Mouse (Mus musculus) heart, postnatal 36 days (tissue): ENCODE data around the gene Adamtsl4. TPM values are rescaled to one million over a fixed set of nuclear protein-coding genes. Genes with fewer than 3 reads are reported as not detected.
"Not testable (repeated sequence)": the region's sequence is repeated elsewhere in the genome, so short reads cannot be mapped to it uniquely, and the experiment has no call there.

Source experiments
- DNase-seq, 2 experiments: peaks; one replicate each; pipeline ENCODE4 v3.0.0; 2021 to 2022
- intact Hi-C: fragments of 180-260 bp; cut with DNase I; formaldehyde crosslinking; loops from one replicate; pipeline ENCODE4 v1.15.1; 2025
- total RNA-seq, 2 experiments: library from RNA; stranded (reverse); gene quantifications; 2 replicates each; pipeline ENCODE4 v1.2.3; 2021

The Adamtsl4 gene
- total RNA-seq, 2 experiments from 2014 or later: 62.2 to 67.6 TPM

DNA sequence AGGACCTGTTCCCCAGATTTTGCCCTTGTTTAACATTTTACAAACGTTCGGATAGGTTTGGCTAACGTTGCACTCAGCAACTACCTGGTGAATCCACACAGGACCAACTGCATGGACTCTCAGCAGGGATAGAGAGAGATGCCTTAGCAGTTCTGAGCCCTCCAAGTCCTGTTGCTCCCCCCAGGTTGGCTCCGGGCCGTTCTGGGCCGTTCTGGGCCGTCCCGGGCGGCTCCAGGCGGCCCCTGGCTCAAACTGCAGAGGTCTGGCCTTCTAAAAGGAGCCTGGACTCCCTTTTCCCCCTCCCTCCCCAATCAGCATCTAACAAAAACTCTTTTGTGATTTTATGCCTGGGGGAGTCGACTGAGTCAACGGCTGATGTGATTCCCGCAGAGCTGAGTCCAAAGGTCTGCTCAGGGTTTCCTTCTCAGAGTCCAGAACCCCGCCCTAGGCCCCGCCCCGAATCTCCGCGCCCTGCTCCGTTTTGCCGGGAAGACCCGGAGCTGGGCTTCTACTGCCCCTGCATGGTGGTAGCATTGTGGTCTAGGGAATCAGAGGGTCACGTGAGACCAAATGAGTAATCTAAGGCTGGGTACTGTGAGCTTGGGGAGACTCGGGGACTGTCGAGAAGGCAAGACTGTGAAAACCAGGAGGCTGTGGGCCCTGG is 14.3 kb upstream of the Adamtsl4 start:
- intact Hi-C loops: loop anchor here (2.0 kb wide), 2 partner anchors 25 to 69 kb away; no protein-coding TSS in a partner anchor
- peak; percentile 80 for DNase-seq

- intact Hi-C loops: loop anchor here (2.0 kb wide), 1 partner anchor 24 kb away; no protein-coding TSS in a partner anchor
- no peak for DNase-seq
These were observed 13.4 kb upstream of the Adamtsl4 start for GRCm38 (mm10) chr3:95701085-95701484.

DNA sequence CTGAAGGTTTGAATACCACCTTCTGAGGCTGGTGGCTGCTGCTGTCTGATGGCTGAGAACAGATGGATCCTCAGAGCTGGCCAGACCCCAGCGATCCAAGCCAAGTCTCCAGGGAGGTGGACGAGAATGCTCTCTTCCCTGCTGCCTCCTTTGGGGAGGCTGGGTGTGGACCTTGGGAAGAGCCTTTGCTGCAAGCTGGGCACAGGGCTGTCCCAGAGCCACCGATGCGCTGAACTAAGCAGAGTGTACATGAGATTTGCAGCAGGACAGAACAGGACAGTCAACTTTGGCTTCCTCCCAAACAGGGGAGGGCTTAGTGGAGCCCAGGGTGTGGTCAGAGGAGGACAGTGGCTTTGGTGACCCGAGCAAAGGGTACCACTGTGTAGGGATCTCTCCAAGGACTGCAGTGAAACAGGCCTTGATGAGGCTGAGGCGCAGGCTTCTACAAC is 12.5 kb upstream of the Adamtsl4 start:
- DNase-seq: peak; percentile 48 to 50
- intact Hi-C loops: loop anchor here (2.0 kb wide), 1 partner anchor 23 kb away; no protein-coding TSS in a partner anchor

DNA sequence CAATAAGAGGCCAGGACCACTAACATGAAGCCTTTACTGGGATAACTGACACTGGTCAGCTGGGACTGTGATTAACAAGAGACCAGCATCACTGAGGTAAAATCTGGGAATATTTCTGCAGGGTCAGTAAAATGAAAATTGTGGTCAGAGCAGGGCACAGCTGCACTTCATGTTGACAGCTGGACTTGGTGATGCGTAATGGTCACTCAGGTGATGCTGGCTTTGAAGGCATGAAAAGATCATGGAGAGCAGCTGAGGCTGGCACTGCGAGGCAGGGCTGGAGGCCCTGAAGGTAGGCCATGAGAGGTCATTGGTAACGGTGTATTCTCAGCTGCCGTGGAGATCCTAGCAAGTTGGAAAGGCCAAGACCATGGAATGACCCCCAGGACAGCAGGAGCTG is 10.6 kb upstream of the Adamtsl4 start:
- intact Hi-C loops: no loop called here
- no peak for DNase-seq

GRCm38 (mm10) chr3:95696360-95696759 is 8.6 kb upstream of the Adamtsl4 start:
- intact Hi-C loops: no loop called here
- no peak for DNase-seq

- DNase-seq: no peak
- intact Hi-C loops: no loop called here
These were observed 8.1 kb upstream of the Adamtsl4 start for GRCm38 (mm10) chr3:95695796-95696195.

DNA sequence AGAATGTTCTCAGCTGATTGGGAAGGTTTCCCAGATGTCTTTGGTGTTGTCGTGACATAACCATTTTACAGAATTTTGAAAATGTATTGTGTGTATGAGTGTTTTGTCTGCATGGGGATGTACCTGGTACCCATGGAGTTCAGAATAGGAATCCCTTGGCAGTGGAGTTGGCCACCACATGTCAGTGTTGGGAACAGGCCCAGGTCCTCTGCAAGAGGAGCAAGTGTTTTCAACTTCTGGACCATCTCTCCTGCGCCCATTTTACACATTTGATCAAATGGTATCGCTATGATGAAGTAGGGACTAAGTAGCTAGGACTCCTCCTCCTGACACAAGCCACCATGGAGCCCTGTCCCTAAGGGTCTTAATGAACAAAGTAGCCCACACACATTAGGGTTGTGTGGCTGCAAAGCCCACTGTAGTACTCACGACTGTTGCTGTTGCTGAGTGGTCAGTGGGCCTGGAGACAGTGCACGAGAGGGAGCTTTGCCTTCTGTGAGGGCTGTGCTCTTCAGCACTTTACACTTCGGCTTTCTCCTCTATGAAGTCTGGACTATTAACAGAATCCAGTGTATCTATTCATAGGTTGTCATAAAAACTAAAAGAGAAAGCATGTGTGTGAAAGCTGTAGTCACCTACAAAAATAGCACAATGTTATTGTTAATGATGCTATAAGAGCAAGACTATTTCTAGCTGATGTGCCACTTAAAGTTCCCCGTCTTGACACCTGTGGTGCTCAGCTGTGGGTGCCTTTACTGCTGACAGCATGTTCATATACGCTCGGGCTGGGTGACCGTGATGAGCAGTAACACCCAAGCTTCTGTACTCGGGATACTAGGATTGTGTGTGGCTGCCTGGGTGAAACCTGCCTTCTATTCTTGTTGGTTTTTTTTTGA is 7.3 kb upstream of the Adamtsl4 start:
- DNase-seq: peak in 1 of 2 experiments; percentile 48
- intact Hi-C loops: no loop called here

- intact Hi-C loops: no loop called here
- peak in 1 of 2 experiments; percentile 32 for DNase-seq
These were observed 6.4 kb upstream of the Adamtsl4 start for GRCm38 (mm10) chr3:95693821-95694807.

DNA sequence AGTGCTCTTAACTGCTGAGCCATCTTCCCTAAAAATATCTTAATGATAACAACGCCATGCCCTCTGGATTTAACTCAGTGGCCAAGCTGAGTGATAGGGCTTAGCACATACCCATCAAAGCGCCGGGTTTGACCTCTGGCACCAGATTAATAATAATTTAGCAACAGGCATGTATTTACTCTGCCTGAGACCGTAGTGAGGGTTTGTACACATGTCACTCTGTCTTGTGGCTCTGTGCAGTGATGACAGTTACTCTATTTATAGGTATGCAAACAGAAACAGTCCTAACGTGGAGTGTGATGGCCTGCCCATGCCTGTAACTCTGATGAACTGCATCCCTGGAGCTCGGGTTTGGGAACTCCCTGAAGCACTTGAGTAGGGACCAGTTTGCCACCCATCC is 5.0 kb upstream of the Adamtsl4 start:
- intact Hi-C loops: no loop called here
- peak in 1 of 2 experiments; percentile 33 for DNase-seq

GRCm38 (mm10) chr3:95690552-95690951 is 2.8 kb upstream of the Adamtsl4 start:
- DNase-seq, intact Hi-C loops: not testable (repeated sequence)

DNA sequence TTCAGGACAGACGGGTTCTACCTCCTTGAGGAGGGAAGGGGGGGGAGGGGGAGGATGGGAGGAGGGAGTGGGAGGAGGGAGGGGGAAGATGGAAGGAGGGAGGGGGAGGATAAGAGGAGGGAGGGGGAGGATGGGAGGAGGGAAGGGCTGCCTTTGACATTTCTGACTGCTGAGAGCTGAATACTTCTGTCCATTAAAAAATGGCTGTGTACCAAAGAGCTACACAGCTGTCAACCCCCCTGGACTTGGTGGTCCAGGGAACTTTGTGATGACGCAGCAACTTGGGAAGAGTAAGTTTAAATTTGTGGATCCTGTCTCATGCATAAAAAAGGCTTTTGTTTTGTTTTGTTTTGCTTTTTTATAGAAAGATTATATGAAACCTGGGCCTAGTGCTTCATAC is 2.2 kb upstream of the Adamtsl4 start:
- DNase-seq: peak; percentile 12 to 31
- intact Hi-C loops: no loop called here

DNA sequence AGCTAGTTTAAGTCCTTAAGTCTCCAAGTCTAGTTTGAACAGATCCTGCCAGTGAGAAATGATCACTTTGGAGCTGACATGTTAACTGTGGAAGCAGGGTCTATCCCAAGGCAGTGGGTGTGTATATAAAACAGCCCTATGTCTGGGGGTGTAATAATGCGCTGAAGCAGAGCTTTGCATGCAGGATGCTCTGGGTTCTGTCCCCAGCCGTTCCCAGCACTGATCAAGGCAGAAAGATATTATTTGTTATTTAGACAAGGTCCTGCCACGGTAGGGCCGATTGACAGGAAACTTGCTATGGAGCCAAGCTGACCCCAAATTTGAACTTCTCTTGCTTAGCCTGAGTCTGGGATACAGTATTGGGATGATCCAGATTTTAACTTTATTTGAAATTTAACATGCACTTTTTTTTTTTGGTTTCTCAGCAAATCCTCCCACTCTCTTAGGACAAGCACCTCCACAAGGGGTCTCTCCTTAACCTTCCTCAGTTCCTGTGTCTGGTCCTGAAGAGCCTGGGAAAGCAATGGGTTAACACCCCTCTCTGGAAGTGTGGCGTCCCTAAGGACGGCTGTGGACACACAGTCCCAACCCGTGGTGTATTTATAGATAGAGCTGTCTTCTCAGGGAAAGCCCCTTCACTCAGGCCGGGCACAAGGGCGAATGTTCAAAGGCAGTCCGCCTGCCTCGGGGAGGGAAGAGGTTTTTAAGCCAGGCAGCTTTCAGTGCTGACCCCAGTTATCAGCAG is 1.6 kb upstream of the Adamtsl4 start:
- DNase-seq: peak; percentile 37 to 46
- intact Hi-C loops: no loop called here

DNA sequence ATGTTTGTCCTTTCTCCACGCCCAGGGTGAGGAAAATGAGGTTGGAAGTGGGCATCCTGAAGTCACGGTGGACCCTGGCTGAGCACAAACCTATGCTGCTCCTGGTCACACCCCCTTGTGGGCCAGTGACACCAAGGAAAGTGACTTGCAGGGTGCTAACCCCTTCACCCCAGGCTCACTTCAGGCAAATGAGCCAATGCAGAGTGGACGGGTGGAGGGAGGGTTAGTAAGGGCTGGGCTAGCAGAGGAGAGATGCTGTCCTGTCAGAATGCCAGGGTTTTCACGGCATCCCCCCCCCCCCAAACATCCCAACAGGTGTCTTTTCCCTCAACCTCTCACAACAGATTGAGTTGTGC is 571 bp downstream of the Adamtsl4 start:
- peak in 1 of 2 experiments; percentile 16 for DNase-seq
- intact Hi-C loops: no loop called here

GRCm38 (mm10) chr3:95686492-95687167 is 1.1 kb downstream of the Adamtsl4 start:
- peak; percentile 21 to 31 for DNase-seq
- intact Hi-C loops: no loop called here

GRCm38 (mm10) chr3:95685701-95686100 is 2.0 kb downstream of the Adamtsl4 start:
- intact Hi-C loops: no loop called here
- DNase-seq: peak in 1 of 2 experiments; percentile 8

- intact Hi-C loops: no loop called here
- DNase-seq: peak; percentile 9 to 18
These were observed 2.4 kb downstream of the Adamtsl4 start for GRCm38 (mm10) chr3:95685301-95685700.

DNA sequence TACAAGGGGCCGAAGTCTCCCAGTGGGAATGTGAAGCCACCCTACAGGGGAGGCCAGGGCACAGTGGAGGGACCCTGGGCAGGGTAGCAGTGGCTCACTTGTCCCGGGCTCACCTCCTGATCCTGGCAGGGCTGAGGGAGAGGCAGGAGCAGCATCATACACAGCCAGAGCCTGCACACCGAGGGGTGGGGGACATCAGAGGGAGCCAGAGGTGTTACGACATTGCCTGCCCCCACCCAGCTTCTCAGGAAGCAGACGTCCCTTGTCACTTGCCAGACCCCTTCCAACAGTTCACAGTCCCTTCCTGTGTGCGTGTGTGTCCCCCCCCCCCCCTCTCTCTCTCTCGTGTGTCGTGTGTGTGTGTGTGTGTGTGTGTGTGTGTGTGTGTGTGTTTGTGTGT is 2.9 kb downstream of the Adamtsl4 start:
- peak in 1 of 2 experiments; percentile 41 for DNase-seq
- intact Hi-C loops: no loop called here

- intact Hi-C loops: no loop called here
These were observed 4.8 kb downstream of the Adamtsl4 start for GRCm38 (mm10) chr3:95682878-95683277.

GRCm38 (mm10) chr3:95681365-95681764 is 6.4 kb downstream of the Adamtsl4 start:
- no peak for DNase-seq

More at GRCm38 (mm10) chr3:95682878-95683277, 4.8 kb downstream of the Adamtsl4 start:
- DNase-seq: peak in 1 of 2 experiments; percentile 28

More at GRCm38 (mm10) chr3:95681365-95681764, 6.4 kb downstream of the Adamtsl4 start:
- intact Hi-C loops: no loop called here
